Mouse (Mus musculus) gastrocnemius, adult 2 months (tissue): ENCODE results near the gene Gm49396. TPM values are rescaled to one million over a fixed set of nuclear protein-coding genes. Genes with fewer than 3 reads are reported as not detected.

Experiments
- DNase-seq: peaks from one replicate; pipeline ENCODE4 v3.0.0; 2022
- H3K27ac ChIP-seq: fragments of 200-600 bp; 2 replicates; pipeline ENCODE4 v1.8.1; 2022; ENCODE audit warnings: mild to moderate bottlenecking
- H3K4me3 ChIP-seq: fragments of 200-600 bp; 2 replicates; pipeline ENCODE4 v1.8.1; 2022; ENCODE audit warnings: mild to moderate bottlenecking, moderate library complexity
- CTCF ChIP-seq: fragments of 200-600 bp; IDR thresholded peaks from 2 replicates; pipeline ENCODE4 v1.8.1; 2022; ENCODE audit warnings: antibody characterized with exemption, mild to moderate bottlenecking, moderate library complexity
- intact Hi-C: fragments of 180-260 bp; cut with DNase I; formaldehyde crosslinking; loops from one replicate; pipeline ENCODE4 v1.15.1; 2025
- total RNA-seq, 2 experiments: library from RNA; stranded (reverse); gene quantifications; 2 replicates each; pipeline ENCODE4 v1.2.3; 2021

The Gm49396 gene
- total RNA-seq, 2 experiments from 2014 or later = 1.8 to 2.2 TPM

GRCm38 (mm10) chr7:30579950-30580349, 16.8 kb downstream of the Gm49396 start:
- intact Hi-C loops = no loop called here
- no peak for DNase-seq
- H3K27ac ChIP-seq = no peak overlapping the region
- TF ChIP-seq CTCF = no peak
- H3K4me3 ChIP-seq = no peak overlapping the region

GRCm38 (mm10) chr7:30581547-30581946, 18.4 kb downstream of the Gm49396 start:
- TF ChIP-seq CTCF = no peak
- intact Hi-C loops = no loop called here
- H3K27ac ChIP-seq = no peak overlapping the region
- H3K4me3 ChIP-seq = no peak overlapping the region
- DNase-seq = no peak

- DNase-seq = no peak
- Histone ChIP-seq H3K4me3 (no peak overlapping the region), H3K27ac (no peak overlapping the region)
- TF ChIP-seq CTCF = no peak
- intact Hi-C loops = no loop called here
These were observed 21.2 kb downstream of the Gm49396 start for GRCm38 (mm10) chr7:30584339-30584738.

- intact Hi-C loops = no loop called here
- Histone ChIP-seq H3K4me3 (no peak overlapping the region), H3K27ac (no peak overlapping the region)
- no peak for DNase-seq
- no peak for TF ChIP-seq CTCF
These were observed 22.0 kb downstream of the Gm49396 start for GRCm38 (mm10) chr7:30585170-30585569.

GRCm38 (mm10) chr7:30586455-30587020, 23.4 kb downstream of the Gm49396 start:
- Histone ChIP-seq H3K27ac (no peak overlapping the region), H3K4me3 (peak overlapping the region; percentile 98)
- intact Hi-C loops = no loop called here
- TF ChIP-seq CTCF = no peak
- DNase-seq = no peak

- H3K4me3 ChIP-seq = peak overlapping the region; percentile 98
- peak overlapping the region; percentile 97 for H3K27ac ChIP-seq
- no peak for TF ChIP-seq CTCF
- intact Hi-C loops = loop anchor here (2.0 kb wide), 1 partner anchor 33 kb away; no protein-coding TSS in a partner anchor
- DNase-seq = no peak
These were observed 24.9 kb downstream of the Gm49396 start for GRCm38 (mm10) chr7:30587842-30588667.

- intact Hi-C loops = loop anchor here (1.0 to 2.0 kb wide), 2 partner anchors 24 to 34 kb away; no protein-coding TSS in a partner anchor
These were observed 25.7 kb downstream of the Gm49396 start, which contains the start of gene Kmt2b for GRCm38 (mm10) chr7:30588676-30589434. Gene Kmt2b, minus strand, starts transcription at chr7:30588726.

GRCm38 (mm10) chr7:30589435-30590301, 26.5 kb downstream of the Gm49396 start:
- peak; percentile 97 for TF ChIP-seq CTCF
- intact Hi-C loops = loop anchor here (1.0 to 10.0 kb wide), 3 partner anchors 24 to 385 kb away; partner anchors contain the start of genes Fam187b and Lsr
- Histone ChIP-seq H3K27ac (peak overlapping the region; percentile 97), H3K4me3 (peak overlapping the region; percentile 98)
- peak; percentile 89 for DNase-seq

More at GRCm38 (mm10) chr7:30588676-30589434, 25.7 kb downstream of the Gm49396 start, which contains the start of gene Kmt2b:
- DNase-seq = peak; percentile 99
- TF ChIP-seq CTCF = no peak
- peak within 1 kb of the TSS; percentile 98 for H3K4me3 ChIP-seq
- peak within 1 kb of the TSS; percentile 97 for H3K27ac ChIP-seq

- intact Hi-C loops = loop anchor here (10.0 kb wide), 1 partner anchor 384 kb away; the partner anchor contains the start of genes Fam187b and Lsr
- DNase-seq = no peak
- TF ChIP-seq CTCF = no peak
- Histone ChIP-seq H3K4me3 (no peak overlapping the region), H3K27ac (no peak overlapping the region)
These were observed 27.9 kb downstream of the Gm49396 start for GRCm38 (mm10) chr7:30590927-30591604.

GRCm38 (mm10) chr7:30591605-30591951, 28.4 kb downstream of the Gm49396 start:
- no peak for TF ChIP-seq CTCF
- DNase-seq = no peak
- intact Hi-C loops = loop anchor here (10.0 kb wide), 1 partner anchor 383 kb away; the partner anchor contains the start of genes Fam187b and Lsr
- Histone ChIP-seq H3K27ac (no peak overlapping the region), H3K4me3 (no peak overlapping the region)
